Comparison of ENCODE assay signal across 11 mouse cellular contexts in the genomic region with DNA sequence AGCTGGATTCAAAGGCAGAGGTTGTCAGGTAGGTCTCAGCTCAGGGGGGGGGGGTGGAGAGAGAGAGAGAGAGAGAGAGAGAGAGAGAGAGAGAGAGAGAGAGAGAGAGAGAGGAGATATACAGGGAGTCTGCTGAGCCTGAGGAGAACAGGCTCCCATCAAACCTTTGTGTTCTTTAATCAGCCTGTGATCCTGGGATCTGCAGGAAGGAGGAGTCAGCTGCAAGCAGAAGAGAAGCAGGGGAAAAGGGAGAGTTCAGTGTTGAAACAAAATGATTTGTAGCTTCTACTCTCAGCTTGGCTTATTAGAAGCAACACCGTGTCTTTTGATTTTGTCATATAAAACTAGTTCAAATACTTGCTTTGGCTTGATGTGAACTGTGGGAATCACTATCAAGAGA. TPM values are rescaled to one million over a fixed set of nuclear protein-coding genes. Genes with fewer than 3 reads are reported as not detected.
DNase-seq lines count a peak whose midpoint lies in the region; ATAC-seq and TF ChIP-seq lines count a peak whose summit lies in the region.
"Had no signal": no experiment of that assay in that cellular context is flagged by ENCODE, and none has a peak within 500 bp of the region (broad histone marks: within the 10 kb centered on the region; RNA-seq: fewer than 3 reads in every experiment).

Gene Gpr149 (minus strand): TSS at position 168 of the 400 bp plus-strand sequence.

- ATAC-seq in heart, postnatal 0 days (ENCODE audit: insufficient read depth, low read depth) = no peak
- ATAC-seq in hindbrain, embryonic 13.5 days (ENCODE audit: low FRiP score) = no peak
- ATAC-seq in midbrain, embryonic 13.5 days = no peak
- ATAC-seq in activated CD4-positive, CD25-positive, alpha-beta regulatory T cell, adult 4 months = no peak

- 0 out of 2 replicates have a peak, but pooled peaks cover 4% of the 10 kb centered on the region for H3K4me1 ChIP-seq in heart, postnatal 0 days (ENCODE audit: control insufficient read depth, insufficient read depth)
- no peaks in the 10 kb centered on the region for H3K4me1 ChIP-seq in cortical plate, adult 2 months (ENCODE audit: control insufficient read depth, insufficient read depth, low read length)
- peaks cover 11% of the 10 kb centered on the region; the same call in 1 of the 2 replicates for H3K4me1 ChIP-seq in hindbrain, embryonic 13.5 days (replicated peaks)
- H3K4me1 ChIP-seq in midbrain, embryonic 13.5 days (replicated peaks) = peaks cover 13% of the 10 kb centered on the region

- H3K4me3 ChIP-seq in heart, postnatal 0 days (ENCODE audit: low read depth, low read length) = peak within 1 kb of the TSS; percentile 28
- H3K4me3 ChIP-seq in cortical plate, adult 2 months (ENCODE audit: insufficient read depth, low read length) = peak within 1 kb of the TSS; percentile 35
- peak within 1 kb of the TSS; percentile 63 for H3K4me3 ChIP-seq in hindbrain, embryonic 13.5 days
- peak within 1 kb of the TSS; percentile 58 for H3K4me3 ChIP-seq in midbrain, embryonic 13.5 days (replicated peaks)

- peaks cover 9% of the 10 kb centered on the region; the same call in 1 of the 2 replicates for H3K27me3 ChIP-seq in heart, postnatal 0 days (ENCODE audit: control insufficient read depth, insufficient read depth, low read length)
- H3K27me3 ChIP-seq in hindbrain, embryonic 13.5 days = peaks cover 19% of the 10 kb centered on the region
- peaks cover 17% of the 10 kb centered on the region; the same call in 1 of the 2 replicates for H3K27me3 ChIP-seq in midbrain, embryonic 13.5 days
- H3K27me3 ChIP-seq: CH12.LX had no signal

- H3K27ac ChIP-seq in heart, postnatal 0 days (ENCODE audit: low read depth) = no peak within 1 kb of the TSS
- no peak within 1 kb of the TSS for H3K27ac ChIP-seq in cortical plate, adult 2 months (ENCODE audit: insufficient read depth, low read length)
- no peak within 1 kb of the TSS for H3K27ac ChIP-seq in hindbrain, embryonic 13.5 days
- H3K27ac ChIP-seq in midbrain, embryonic 13.5 days = no peak within 1 kb of the TSS

- H3K9me3 ChIP-seq in heart, postnatal 0 days (replicated peaks; ENCODE audit: control insufficient read depth, low read length) = no peaks in the 10 kb centered on the region
- no peaks in the 10 kb centered on the region for H3K9me3 ChIP-seq in hindbrain, embryonic 13.5 days
- H3K9me3 ChIP-seq in midbrain, embryonic 13.5 days = no peaks in the 10 kb centered on the region

- no peak within 1 kb of the TSS for H3K9ac ChIP-seq in heart, postnatal 0 days (replicated peaks; ENCODE audit: low read depth, low read length)
- H3K9ac ChIP-seq in hindbrain, embryonic 13.5 days = peak within 1 kb of the TSS; percentile 77
- H3K9ac ChIP-seq in midbrain, embryonic 13.5 days (replicated peaks) = peak within 1 kb of the TSS; percentile 64

- no peak for TF ChIP-seq EP300 in heart, postnatal 0 days (IDR thresholded peaks at IDR 0.05; ENCODE audit: low read depth)

- no peaks in the 10 kb centered on the region for H3K36me3 ChIP-seq in heart, postnatal 0 days (replicated peaks; ENCODE audit: control insufficient read depth, insufficient read depth, low read length)
- no peaks in the 10 kb centered on the region for H3K36me3 ChIP-seq in hindbrain, embryonic 13.5 days
- no peaks in the 10 kb centered on the region for H3K36me3 ChIP-seq in midbrain, embryonic 13.5 days

- DNase-seq in heart, postnatal 0 days (ENCODE audit: low spot score) = no peak
- no peak for DNase-seq in heart, adult 8-10 months (ENCODE audit: low spot score)
- DNase-seq in cerebellum, postnatal 10 days = no peak
- DNase-seq in thymus, postnatal 36 days = no peak
- DNase-seq: kidney, postnatal 4 days; thymus, adult 18-20 months had no signal

- H3K4me2 ChIP-seq in heart, postnatal 0 days (ENCODE audit: low read depth, low read length) = peak within 1 kb of the TSS; percentile 58
- peak within 1 kb of the TSS; percentile 97 for H3K4me2 ChIP-seq in hindbrain, embryonic 13.5 days
- peak within 1 kb of the TSS; percentile 95 for H3K4me2 ChIP-seq in midbrain, embryonic 13.5 days (replicated peaks)

- TF ChIP-seq CTCF in heart, postnatal 0 days (IDR thresholded peaks at IDR 0.05; ENCODE audit: low read depth) = no peak
- no peak for TF ChIP-seq CTCF in cortical plate, adult 2 months (IDR thresholded peaks at IDR 0.05; ENCODE audit: extremely low read depth, insufficient read depth, low read length)

- no peak for TF ChIP-seq POLR2A in cortical plate, adult 2 months (IDR thresholded peaks at IDR 0.05; ENCODE audit: extremely low read depth, insufficient read depth, low read length)

- WGBS in heart, postnatal 0 days = 80% methylated on average over 1 of the region's 1 CpGs
- 91% methylated on average over 1 of the region's 1 CpGs for WGBS in hindbrain, embryonic 13.5 days
- WGBS in midbrain, embryonic 13.5 days = 68% methylated on average over 1 of the region's 1 CpGs

RNA-seq across cellular contexts. Expression of gene Gpr149, which starts in this region (rescaled TPM):
- not detected in 2 replicates for total RNA-seq in heart, postnatal 0 days (2014; rRNA removed; ENCODE audit: low replicate concordance)
- not detected in 2 replicates for polyA plus RNA-seq in heart, postnatal 0 days (2015; fragmentation: Nextera tagmentation; extraction: Ambion mirVana)
- not detected for total RNA-seq in heart, adult 8-10 months (2022)
- polyA plus RNA-seq in cortical plate, adult 2 months (2012; rRNA removed) = 0.26 and 1.0 TPM in 2 replicates
- polyA plus RNA-seq in hindbrain, embryonic 13.5 days (2015; fragmentation: Nextera tagmentation; extraction: Ambion mirVana) = 1.5 and 1.8 TPM in 2 replicates
- polyA plus RNA-seq in midbrain, embryonic 13.5 days (2015; fragmentation: Nextera tagmentation; extraction: Ambion mirVana) = 1.2 and 1.6 TPM in 2 replicates
- polyA plus RNA-seq in activated CD4-positive, CD25-positive, alpha-beta regulatory T cell, adult 4 months (2017; shearing (Covaris generic)) = under 1 TPM in 1 of 2 experiments, not detected in 1; 0.11 TPM
- total RNA-seq: CH12.LX had no signal
